Mouse (Mus musculus): Measurements from ENCODE around the gene Rtraf. TPM values are rescaled to one million over a fixed set of nuclear protein-coding genes. Genes with fewer than 3 reads are reported as not detected.

Gene Rtraf
- polyA plus RNA-seq, 1 experiment from 2014 or later = 196 TPM

DNA sequence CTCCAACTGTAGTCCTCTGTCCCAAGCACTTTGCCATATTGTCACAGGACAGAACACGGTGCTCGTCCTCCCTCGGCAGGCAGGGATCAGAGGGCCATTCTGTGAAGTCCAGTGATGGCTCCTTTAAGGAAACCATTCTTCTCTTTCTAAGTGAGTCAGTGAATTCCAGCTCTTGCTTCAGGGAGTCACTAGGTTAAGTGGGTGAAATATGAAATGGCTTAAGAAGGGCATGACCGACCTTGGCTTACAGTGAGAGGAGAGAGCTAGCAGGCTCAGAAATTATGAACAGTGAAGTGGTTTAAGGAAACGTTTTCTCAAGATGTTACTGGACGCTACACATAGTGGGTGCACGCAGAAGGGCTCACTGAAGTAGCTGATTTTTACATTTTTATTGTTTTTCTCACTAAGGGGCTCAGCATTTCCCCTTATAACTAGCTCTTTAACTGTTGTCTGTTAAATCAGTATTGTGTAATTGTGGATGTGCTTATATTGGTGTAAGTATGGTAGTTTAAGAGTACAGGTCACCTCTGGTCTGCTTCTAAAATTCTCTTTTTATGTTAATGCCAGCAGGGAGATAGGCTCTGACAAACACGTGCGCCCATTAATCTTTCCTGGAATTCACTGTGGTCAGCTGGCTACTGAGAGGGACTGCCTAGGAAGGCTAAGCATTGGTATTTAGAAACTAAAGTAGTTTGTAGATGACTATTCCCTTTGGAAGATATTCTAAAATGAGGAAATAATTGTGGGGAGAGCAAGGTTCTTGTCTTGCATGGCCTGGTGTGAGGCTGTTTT, 37.6 kb downstream of the Rtraf start:
- Histone ChIP-seq H3K9me3 (no peaks in the 10 kb centered on the region), H3K27me3 (ENCODE audit: insufficient read depth, poor library complexity, severe bottlenecking) (no peaks in the 10 kb centered on the region), H3K36me3 (peaks cover 57% of the 10 kb centered on the region), H3K4me1 (peaks cover 14% of the 10 kb centered on the region; the same call in 1 of the 2 replicates), H3K27ac (no peak overlapping the region), H3K4me3 (no peak overlapping the region)
- WGBS = 79% methylated on average over 9 of the region's 9 CpGs
- DNase-seq (ENCODE audit: low spot score) = no peak

DNA sequence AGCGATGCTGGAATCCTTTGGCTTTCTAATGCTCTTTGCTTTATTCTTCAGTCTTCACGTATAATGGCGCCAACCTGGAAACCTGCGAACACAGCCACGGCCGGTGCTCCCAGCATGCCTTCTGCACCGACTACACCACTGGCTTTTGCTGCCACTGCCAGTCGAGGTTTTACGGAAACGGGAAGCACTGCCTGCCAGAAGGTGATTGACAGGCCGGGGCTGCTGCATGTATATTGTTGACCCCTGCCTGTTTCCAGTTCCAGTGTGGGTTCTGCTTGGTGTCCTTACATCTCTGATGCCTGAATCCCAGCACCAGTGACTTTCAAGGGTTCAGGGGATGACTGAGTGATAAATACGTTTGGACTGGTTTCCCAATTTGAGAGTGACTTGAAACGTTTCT, 45.7 kb downstream of the Rtraf start:
- Histone ChIP-seq H3K4me3 (no peak overlapping the region), H3K36me3 (peaks cover 52% of the 10 kb centered on the region), H3K9me3 (no peaks in the 10 kb centered on the region), H3K27me3 (ENCODE audit: insufficient read depth, poor library complexity, severe bottlenecking) (no peaks in the 10 kb centered on the region), H3K4me1 (peaks cover 37% of the 10 kb centered on the region), H3K27ac (no peak overlapping the region)
- WGBS = 88% methylated on average over 13 of the region's 13 CpGs
- no peak for DNase-seq (ENCODE audit: low spot score)

DNA sequence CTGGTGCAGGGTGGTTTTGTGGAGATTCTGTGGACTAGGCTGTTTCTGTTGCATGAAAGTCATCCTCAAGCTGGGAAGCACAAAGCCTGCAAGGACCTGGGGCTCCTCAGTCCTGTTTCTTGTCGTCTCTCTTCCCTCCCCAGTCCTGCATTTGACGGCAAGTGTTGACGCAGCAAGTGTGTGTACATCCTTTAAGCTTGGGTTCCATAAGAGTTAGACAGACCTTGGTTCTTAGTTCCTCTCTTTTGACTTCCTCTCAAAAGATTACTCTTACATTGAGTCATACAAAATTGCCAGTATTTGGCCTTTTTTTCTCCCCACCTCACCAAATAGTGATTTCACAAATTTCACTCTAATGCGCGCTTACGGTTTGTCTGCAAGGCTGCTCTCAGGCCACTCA, 46.3 kb downstream of the Rtraf start:
- H3K27ac ChIP-seq = no peak overlapping the region
- WGBS = 84% methylated on average over 6 of the region's 6 CpGs
- no peak for DNase-seq (ENCODE audit: low spot score)
- no peaks in the 10 kb centered on the region for H3K9me3 ChIP-seq
- H3K4me1 ChIP-seq = peaks cover 43% of the 10 kb centered on the region
- H3K4me3 ChIP-seq = no peak overlapping the region
- H3K36me3 ChIP-seq = peaks cover 47% of the 10 kb centered on the region
- no peaks in the 10 kb centered on the region for H3K27me3 ChIP-seq (ENCODE audit: insufficient read depth, poor library complexity, severe bottlenecking)

DNA sequence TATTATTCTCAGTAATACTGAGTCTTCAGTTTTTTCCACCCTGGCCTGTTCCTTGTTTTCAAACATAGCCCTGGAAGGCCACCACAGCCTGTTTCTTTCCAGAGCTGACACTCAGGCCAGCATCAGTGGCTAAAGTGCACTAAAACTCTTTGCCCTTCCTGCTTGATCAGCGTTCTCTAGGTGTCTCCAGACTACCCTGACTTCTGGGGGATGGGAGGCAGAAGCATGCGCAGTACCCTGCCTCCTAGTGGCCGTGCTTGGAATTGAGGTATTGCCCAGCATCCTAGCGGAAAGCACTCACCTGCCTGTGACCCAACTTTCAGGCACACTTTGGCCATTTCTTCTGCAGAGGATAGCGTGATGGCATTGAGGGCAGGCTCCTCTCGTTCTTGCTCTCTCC, 46.7 kb downstream of the Rtraf start:
- WGBS = 48% methylated on average over 6 of the region's 6 CpGs

DNA sequence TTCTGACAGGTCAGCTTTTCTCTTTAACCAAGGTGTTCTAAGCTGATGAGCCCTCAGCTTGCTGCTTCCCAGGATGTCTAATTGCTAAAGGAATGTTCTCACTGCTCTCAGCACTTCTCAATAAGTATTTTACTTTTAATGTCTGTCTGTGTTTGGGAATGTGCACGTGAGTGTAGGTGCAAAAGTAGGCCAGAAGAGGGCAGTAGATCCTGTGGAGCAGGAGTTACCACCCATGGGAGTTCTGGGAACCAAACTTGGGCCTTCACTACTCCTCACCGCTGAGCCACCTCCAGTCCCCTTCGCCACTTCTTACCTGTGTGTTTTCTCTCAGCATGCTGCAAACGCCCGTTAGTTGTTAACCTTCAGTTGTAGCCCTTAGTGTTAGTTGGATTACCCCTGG, 47.4 kb downstream of the Rtraf start:
- Histone ChIP-seq H3K4me3 (no peak overlapping the region), H3K27ac (no peak overlapping the region), H3K4me1 (peaks cover 50% of the 10 kb centered on the region), H3K27me3 (ENCODE audit: insufficient read depth, poor library complexity, severe bottlenecking) (no peaks in the 10 kb centered on the region), H3K36me3 (peaks cover 37% of the 10 kb centered on the region), H3K9me3 (no peaks in the 10 kb centered on the region)
- 91% methylated on average over 5 of the region's 5 CpGs for WGBS
- DNase-seq (ENCODE audit: low spot score) = no peak

More for the DNA sequence above, 46.7 kb downstream of the Rtraf start:
- H3K27ac ChIP-seq = no peak overlapping the region
- H3K36me3 ChIP-seq = peaks cover 42% of the 10 kb centered on the region
- no peaks in the 10 kb centered on the region for H3K27me3 ChIP-seq (ENCODE audit: insufficient read depth, poor library complexity, severe bottlenecking)
- H3K4me3 ChIP-seq = no peak overlapping the region
- H3K9me3 ChIP-seq = no peaks in the 10 kb centered on the region
- DNase-seq (ENCODE audit: low spot score) = peak; percentile 80
- H3K4me1 ChIP-seq = peaks cover 47% of the 10 kb centered on the region

DNA sequence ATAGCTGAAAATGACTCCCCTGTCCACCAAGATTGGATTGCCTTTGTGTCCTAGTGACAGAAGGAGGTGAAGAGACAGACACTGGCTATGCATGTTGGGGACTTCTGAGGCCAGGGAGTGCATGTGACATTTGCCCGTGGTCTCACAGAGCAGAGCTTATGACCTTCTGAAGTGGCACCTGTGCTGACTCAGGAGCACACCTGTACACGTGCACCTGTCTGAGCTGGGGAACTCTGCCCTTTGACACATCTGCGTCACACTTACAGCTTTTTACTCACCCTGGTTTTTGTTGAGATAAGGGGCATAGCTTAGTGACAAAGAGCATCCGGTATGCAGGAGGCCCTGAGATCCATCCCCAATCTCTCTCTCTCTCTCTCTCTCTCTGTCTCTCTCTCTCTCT, 48.1 kb downstream of the Rtraf start:
- WGBS = 58% methylated on average over 4 of the region's 4 CpGs
- Histone ChIP-seq H3K36me3 (peaks cover 30% of the 10 kb centered on the region), H3K4me1 (peaks cover 57% of the 10 kb centered on the region), H3K4me3 (no peak overlapping the region), H3K9me3 (no peaks in the 10 kb centered on the region), H3K27ac (peak overlapping the region; percentile 7; the same call in 1 of the 2 replicates), H3K27me3 (ENCODE audit: insufficient read depth, poor library complexity, severe bottlenecking) (no peaks in the 10 kb centered on the region)
- DNase-seq (ENCODE audit: low spot score) = no peak

DNA sequence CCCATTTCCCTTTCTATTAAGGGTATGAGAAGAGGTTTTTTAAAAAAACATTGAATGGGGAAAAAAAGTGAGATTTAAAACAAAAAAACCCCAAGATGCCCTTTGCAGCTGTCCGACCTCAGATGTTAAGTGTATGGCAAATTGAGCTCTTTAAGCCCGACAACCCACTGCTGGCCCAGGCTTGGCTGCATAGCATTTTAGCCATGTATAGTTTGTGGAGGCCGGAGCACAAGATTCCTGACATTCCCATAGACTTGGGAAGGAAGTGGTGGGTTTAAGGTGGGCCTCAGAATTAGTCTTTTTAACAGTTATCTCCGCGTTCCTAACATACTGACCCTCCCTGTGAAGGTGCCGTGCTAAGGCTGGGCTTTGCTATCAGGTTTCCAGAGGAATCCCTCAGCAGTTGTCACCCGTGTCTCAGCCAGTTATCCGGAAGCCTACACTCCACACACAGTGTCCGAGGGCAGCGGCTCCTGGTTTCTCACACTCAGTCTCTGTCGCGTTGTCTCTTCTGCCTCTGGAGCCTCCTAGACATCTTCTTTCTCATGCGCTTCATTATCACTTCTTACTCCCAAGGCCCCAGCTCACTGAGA, 49.5 kb downstream of the Rtraf start:
- DNase-seq (ENCODE audit: low spot score) = no peak
- H3K4me3 ChIP-seq = no peak overlapping the region
- H3K27ac ChIP-seq = peak overlapping the region; percentile 60
- WGBS = 39% methylated on average over 13 of the region's 13 CpGs
- H3K36me3 ChIP-seq = peaks cover 21% of the 10 kb centered on the region
- H3K9me3 ChIP-seq = no peaks in the 10 kb centered on the region
- no peaks in the 10 kb centered on the region for H3K27me3 ChIP-seq (ENCODE audit: insufficient read depth, poor library complexity, severe bottlenecking)
- peaks cover 69% of the 10 kb centered on the region for H3K4me1 ChIP-seq

DNA sequence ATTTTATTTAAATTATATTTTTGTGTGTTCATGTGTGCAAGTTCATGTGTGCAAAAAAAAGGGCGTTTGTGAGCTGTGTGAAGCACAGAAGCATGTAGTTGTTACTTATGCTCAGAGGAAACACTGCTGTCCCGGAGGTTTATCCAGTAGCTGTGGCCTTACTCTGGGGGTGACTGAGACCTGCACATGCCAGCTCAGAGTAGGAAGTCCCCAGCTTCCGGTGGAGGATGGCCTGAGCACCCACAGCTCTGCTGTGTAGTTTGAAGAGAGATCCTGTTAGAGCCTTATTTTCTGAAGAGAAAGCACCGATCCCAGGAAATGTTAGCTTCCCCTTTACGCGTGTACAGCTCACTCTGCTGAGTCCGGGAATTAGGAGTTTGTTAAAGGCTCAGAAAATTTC, 52.5 kb downstream of the Rtraf start:
- 75% methylated on average over 7 of the region's 7 CpGs for WGBS
- Histone ChIP-seq H3K36me3 (peaks cover 28% of the 10 kb centered on the region), H3K4me1 (peaks cover 76% of the 10 kb centered on the region), H3K27ac (0 out of 2 replicates have a peak overlapping the region, but pooled peaks have one; percentile 42), H3K9me3 (no peaks in the 10 kb centered on the region), H3K4me3 (no peak overlapping the region), H3K27me3 (ENCODE audit: insufficient read depth, poor library complexity, severe bottlenecking) (no peaks in the 10 kb centered on the region)
- DNase-seq (ENCODE audit: low spot score) = no peak

DNA sequence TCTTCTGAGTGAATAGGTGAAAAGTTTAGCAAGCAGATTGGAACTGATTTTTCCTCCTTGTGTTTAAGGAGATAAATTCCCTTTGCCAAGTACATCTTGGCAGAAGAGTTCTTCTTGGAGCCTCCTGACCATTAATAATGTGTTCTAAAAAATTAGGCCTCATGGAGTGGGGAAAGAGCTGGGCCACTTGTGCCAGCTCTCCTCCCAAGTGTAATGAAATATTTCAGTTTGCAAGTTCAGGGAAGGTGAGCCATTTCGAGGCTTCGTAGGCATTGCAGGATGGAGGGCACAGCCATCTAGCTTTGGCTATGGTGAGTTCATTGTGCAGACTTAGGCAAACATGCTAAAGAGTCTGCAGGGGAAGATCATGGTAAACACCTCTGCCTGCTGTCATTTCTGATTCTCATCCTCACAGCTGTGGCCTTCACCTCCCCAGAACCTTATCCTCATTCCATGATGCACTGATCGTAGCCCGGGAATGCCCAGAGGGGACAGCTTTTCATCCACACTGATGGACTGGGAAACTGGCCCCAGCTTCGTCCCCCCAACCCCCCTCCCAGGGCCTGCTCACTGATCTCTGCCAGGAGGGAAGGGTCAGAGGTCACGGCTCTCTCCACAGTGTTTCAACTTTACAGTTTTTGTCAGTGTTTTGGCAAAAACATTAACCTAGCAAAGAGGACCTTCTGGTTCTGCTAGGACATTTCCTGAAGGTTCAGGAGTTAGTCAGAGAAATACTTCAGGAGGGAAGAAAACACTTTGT, 54.0 kb downstream of the Rtraf start:
- DNase-seq (ENCODE audit: low spot score) = no peak
- no peaks in the 10 kb centered on the region for H3K9me3 ChIP-seq
- H3K4me1 ChIP-seq = peaks cover 78% of the 10 kb centered on the region
- WGBS = 47% methylated on average over 6 of the region's 6 CpGs
- H3K36me3 ChIP-seq = peaks cover 41% of the 10 kb centered on the region
- H3K4me3 ChIP-seq = no peak overlapping the region
- peak overlapping the region; percentile 42; the same call in 1 of the 2 replicates for H3K27ac ChIP-seq
- H3K27me3 ChIP-seq (ENCODE audit: insufficient read depth, poor library complexity, severe bottlenecking) = no peaks in the 10 kb centered on the region

DNA sequence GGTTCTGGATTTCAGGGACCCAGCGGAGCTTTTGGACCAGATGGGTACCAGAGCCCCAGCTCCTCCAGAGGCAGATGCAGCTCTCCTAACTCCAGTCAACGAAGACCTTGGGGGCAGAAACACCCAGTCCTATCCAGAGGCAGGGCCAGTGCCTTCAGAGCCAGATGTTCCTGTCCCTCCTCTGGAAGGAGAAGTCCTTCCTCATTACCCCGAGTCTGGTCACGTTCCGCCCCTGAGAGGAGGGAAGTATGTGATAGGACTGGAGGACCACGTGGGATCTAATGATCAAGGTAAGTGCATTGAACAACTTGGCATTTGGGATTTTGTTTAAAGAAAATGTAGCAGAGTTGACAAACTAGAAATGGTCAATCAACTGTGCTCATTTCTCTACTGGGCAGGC, 55.0 kb downstream of the Rtraf start:
- H3K36me3 ChIP-seq = peaks cover 47% of the 10 kb centered on the region
- no peak for DNase-seq (ENCODE audit: low spot score)
- peaks cover 73% of the 10 kb centered on the region for H3K4me1 ChIP-seq
- H3K27me3 ChIP-seq (ENCODE audit: insufficient read depth, poor library complexity, severe bottlenecking) = no peaks in the 10 kb centered on the region
- no peaks in the 10 kb centered on the region for H3K9me3 ChIP-seq
- 91% methylated on average over 6 of the region's 6 CpGs for WGBS
- H3K27ac ChIP-seq = peak overlapping the region; percentile 29; the same call in 1 of the 2 replicates
- H3K4me3 ChIP-seq = no peak overlapping the region

DNA sequence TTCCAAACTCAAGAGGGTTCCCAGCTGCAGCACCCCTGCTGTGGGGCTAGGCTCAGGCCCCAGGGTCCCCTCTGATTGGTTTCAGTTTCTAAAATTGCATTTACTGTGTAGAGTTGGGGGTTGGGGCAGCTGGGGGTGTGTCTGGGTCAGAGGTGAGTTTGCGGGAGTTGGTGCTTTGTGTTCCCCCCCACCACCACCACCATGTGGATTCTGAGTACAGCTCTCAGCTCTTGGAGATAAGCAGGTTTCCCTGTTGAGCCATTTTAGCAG, 57.3 kb downstream of the Rtraf start:
- H3K4me3 ChIP-seq = no peak overlapping the region
- no peaks in the 10 kb centered on the region for H3K9me3 ChIP-seq
- H3K27ac ChIP-seq = peak overlapping the region; percentile 56
- peaks cover 78% of the 10 kb centered on the region for H3K4me1 ChIP-seq
- WGBS = 15% methylated on average over 1 of the region's 1 CpGs
- no peaks in the 10 kb centered on the region for H3K27me3 ChIP-seq (ENCODE audit: insufficient read depth, poor library complexity, severe bottlenecking)
- H3K36me3 ChIP-seq = peaks cover 45% of the 10 kb centered on the region
- DNase-seq (ENCODE audit: low spot score) = no peak

DNA sequence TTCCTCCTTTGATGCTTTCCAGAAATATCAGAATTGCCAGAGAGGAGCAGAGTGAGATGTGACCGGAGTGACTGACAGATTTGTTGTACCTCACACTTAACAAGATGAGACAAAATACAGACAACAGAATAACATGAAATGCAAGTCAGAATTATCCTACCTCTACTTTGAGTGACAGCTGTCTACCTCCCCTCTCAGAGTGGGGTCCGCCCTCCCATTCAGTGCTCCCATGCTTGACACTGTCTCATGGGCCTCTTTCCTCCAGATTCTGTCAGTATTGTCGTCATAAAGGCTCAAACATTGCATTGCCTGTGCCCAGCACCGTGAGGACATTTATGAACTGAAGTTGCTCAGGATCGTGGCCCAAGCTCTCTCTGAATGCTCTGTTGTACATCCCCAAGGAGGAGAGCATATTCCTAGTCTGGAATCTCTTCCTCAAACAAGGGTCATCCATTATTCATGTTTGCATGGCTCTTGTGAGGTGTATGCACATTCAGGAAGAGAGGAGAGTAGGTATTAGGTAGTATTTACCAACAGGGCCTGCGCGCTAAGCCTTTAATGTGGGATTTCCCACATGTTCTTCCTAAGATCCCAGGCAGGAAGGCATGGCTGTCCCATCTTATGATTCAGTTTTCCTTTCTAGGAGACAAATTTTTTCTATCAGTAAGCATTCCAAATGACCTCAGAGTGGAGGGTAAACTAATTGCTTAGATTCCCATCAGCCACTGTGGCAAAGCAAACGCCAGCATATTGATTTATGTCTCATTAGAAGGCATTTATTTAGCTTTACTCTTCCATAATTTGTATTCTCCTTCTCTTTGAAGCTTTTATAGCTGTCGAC, 57.9 kb downstream of the Rtraf start:
- no peak overlapping the region for H3K4me3 ChIP-seq
- DNase-seq (ENCODE audit: low spot score) = no peak
- peaks cover 78% of the 10 kb centered on the region for H3K4me1 ChIP-seq
- H3K27me3 ChIP-seq (ENCODE audit: insufficient read depth, poor library complexity, severe bottlenecking) = no peaks in the 10 kb centered on the region
- peak overlapping the region; percentile 56 for H3K27ac ChIP-seq
- H3K9me3 ChIP-seq = no peaks in the 10 kb centered on the region
- H3K36me3 ChIP-seq = peaks cover 45% of the 10 kb centered on the region
- 72% methylated on average over 9 of the region's 9 CpGs for WGBS

All from heart, embryonic 10.5 days (tissue).